Mouse (Mus musculus): Measurements from ENCODE around the gene Gm7682. TPM values are rescaled to one million over a fixed set of nuclear protein-coding genes. Genes with fewer than 3 reads are reported as not detected.

The Gm7682 gene
- polyA plus RNA-seq (2015; fragmentation: Illumina TruSeq; extraction: RNeasy Lipid Tissue Mini Kit (QIAGEN cat#74804); ENCODE audit: low read depth, low replicate concordance) = not detected

DNA sequence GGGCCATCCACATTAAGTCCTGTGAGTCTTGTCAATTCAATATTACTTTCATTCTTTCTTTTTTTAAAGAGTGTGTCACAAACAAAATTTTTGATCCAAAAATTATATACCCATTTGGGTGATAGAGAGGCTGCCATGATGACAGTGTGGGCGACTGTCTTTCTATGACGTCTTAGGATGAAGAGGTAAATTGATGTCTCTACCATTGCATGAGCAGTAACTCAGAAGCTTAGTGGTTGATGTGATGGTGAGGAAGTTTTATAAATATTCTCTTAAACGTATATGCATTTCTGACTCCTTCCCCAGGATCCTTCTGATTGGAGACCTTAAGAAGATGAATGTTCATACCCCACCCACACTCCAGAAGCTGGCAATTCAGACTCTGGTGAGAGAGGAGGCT is at the start of gene Gm7682:
Gene Gm7682, plus strand, starts transcription at position 301 of the 400 bp plus-strand sequence.

Other genes with a start within 250 kb of the Gm7682 start
- gene Gm3106, start 227.8 kb upstream of the Gm7682 start, polyA plus RNA-seq (2015; fragmentation: Illumina TruSeq; extraction: RNeasy Lipid Tissue Mini Kit (QIAGEN cat#74804); ENCODE audit: low read depth, low replicate concordance) = not detected
- gene A430089I19Rik, start 139.0 kb upstream of the Gm7682 start, polyA plus RNA-seq (2015; fragmentation: Illumina TruSeq; extraction: RNeasy Lipid Tissue Mini Kit (QIAGEN cat#74804); ENCODE audit: low read depth, low replicate concordance) = not detected
- not detected for gene Gm6502, start 131.3 kb upstream of the Gm7682 start, polyA plus RNA-seq (2015; fragmentation: Illumina TruSeq; extraction: RNeasy Lipid Tissue Mini Kit (QIAGEN cat#74804); ENCODE audit: low read depth, low replicate concordance)
- gene AA792892, start 106.0 kb upstream of the Gm7682 start, polyA plus RNA-seq (2015; fragmentation: Illumina TruSeq; extraction: RNeasy Lipid Tissue Mini Kit (QIAGEN cat#74804); ENCODE audit: low read depth, low replicate concordance) = not detected
- not detected for gene Gm3139, start 80.5 kb downstream of the Gm7682 start, polyA plus RNA-seq (2015; fragmentation: Illumina TruSeq; extraction: RNeasy Lipid Tissue Mini Kit (QIAGEN cat#74804); ENCODE audit: low read depth, low replicate concordance)
- gene Gm3147, start 170.6 kb downstream of the Gm7682 start, polyA plus RNA-seq (2015; fragmentation: Illumina TruSeq; extraction: RNeasy Lipid Tissue Mini Kit (QIAGEN cat#74804); ENCODE audit: low read depth, low replicate concordance) = not detected
- not detected for gene Gm6509, start 178.2 kb downstream of the Gm7682 start, polyA plus RNA-seq (2015; fragmentation: Illumina TruSeq; extraction: RNeasy Lipid Tissue Mini Kit (QIAGEN cat#74804); ENCODE audit: low read depth, low replicate concordance)
- not detected for gene Gm6205, start 202.6 kb downstream of the Gm7682 start, polyA plus RNA-seq (2015; fragmentation: Illumina TruSeq; extraction: RNeasy Lipid Tissue Mini Kit (QIAGEN cat#74804); ENCODE audit: low read depth, low replicate concordance)

Data from brain, adult 10 weeks (tissue).